Mouse (Mus musculus): ENCODE results near the gene Zfp870. TPM values are rescaled to one million over a fixed set of nuclear protein-coding genes. Genes with fewer than 3 reads are reported as not detected.
"Not testable (repeated sequence)": the region's sequence is repeated elsewhere in the genome, so short reads cannot be mapped to it uniquely, and the experiment has no call there.

The Zfp870 gene
- total RNA-seq, 4 experiments from 2014 or later = 10.1 to 13.6 (median 10.4) TPM

- no peak for DNase-seq (ENCODE audit: low spot score in 2 of 2)
These were observed 19.4 kb downstream of the Zfp870 start for GRCm38 (mm10) chr17:32872091-32872490.

GRCm38 (mm10) chr17:32871483-32871882 is 20.0 kb downstream of the Zfp870 start:
- DNase-seq (ENCODE audit: low spot score in 2 of 2) = no peak

GRCm38 (mm10) chr17:32867266-32867665 is 24.2 kb downstream of the Zfp870 start:
- not testable (repeated sequence) for DNase-seq (ENCODE audit: low spot score in 2 of 2)

- not testable (repeated sequence) for DNase-seq (ENCODE audit: low spot score in 2 of 2)
These were observed 34.7 kb downstream of the Zfp870 start for GRCm38 (mm10) chr17:32856713-32857112.

- DNase-seq (ENCODE audit: low spot score in 2 of 2) = no peak
These were observed 39.9 kb downstream of the Zfp870 start for GRCm38 (mm10) chr17:32851581-32851980.

GRCm38 (mm10) chr17:32841388-32841787 is 50.1 kb downstream of the Zfp870 start:
- no peak for DNase-seq (ENCODE audit: low spot score in 2 of 2)

- DNase-seq (ENCODE audit: low spot score in 2 of 2) = no peak
These were observed 52.2 kb downstream of the Zfp870 start for GRCm38 (mm10) chr17:32839083-32839802.

- no peak for DNase-seq (ENCODE audit: low spot score in 2 of 2)
These were observed 61.0 kb downstream of the Zfp870 start for GRCm38 (mm10) chr17:32830418-32830782.

GRCm38 (mm10) chr17:32829540-32830417 is 61.7 kb downstream of the Zfp870 start, which contains the start of gene Zfp799:
Gene Zfp799, minus strand, starts transcription at chr17:32830261.
- peak; percentile 67 to 79 for DNase-seq (ENCODE audit: low spot score in 2 of 2)

Other genes with a start within 250 kb of the Zfp870 start
- gene Cyp4f40, start 232.7 kb downstream of the Zfp870 start, total RNA-seq (2022) = not detected
- gene Cyp4f15, start 206.0 kb downstream of the Zfp870 start, total RNA-seq (2022) = 10 to 100 TPM; 14.8 to 20.4 (median 18.0) TPM
- 10 to 100 TPM; 65.9 to 94.1 (median 79.6) TPM for gene Zfp871, start 103.4 kb downstream of the Zfp870 start, total RNA-seq (2022)
- 1 to 10 TPM; 3.5 to 6.6 (median 5.3) TPM for gene Zfp811, start 81.7 kb downstream of the Zfp870 start, total RNA-seq (2022)
- 10 to 100 TPM; 25.7 to 30.9 (median 28.5) TPM for gene Zfp799, start 61.4 kb downstream of the Zfp870 start, total RNA-seq (2022)
- gene Cyp4f14, start 25.7 kb upstream of the Zfp870 start, total RNA-seq (2022) = 1 to 10 TPM; 4.5 to 7.7 (median 6.4) TPM
- 10 to 100 TPM; 20.5 to 22.6 (median 22.5) TPM for gene Cyp4f13, start 55.8 kb upstream of the Zfp870 start, total RNA-seq (2022)
- 1 to 10 TPM; 4.8 to 7.0 (median 5.9) TPM for gene Zfp472, start 74.2 kb upstream of the Zfp870 start, total RNA-seq (2022)
- 10 to 100 TPM; 15.0 to 16.7 (median 15.9) TPM for gene Zfp952, start 101.5 kb upstream of the Zfp870 start, total RNA-seq (2022)
- gene Zfp763, start 141.8 kb upstream of the Zfp870 start, total RNA-seq (2022) = 10 to 100 TPM; 18.8 to 22.3 (median 20.7) TPM
- under 1 TPM in 1 of 4 experiments, not detected in 3; 0.08 TPM for gene 4921501E09Rik, start 176.4 kb upstream of the Zfp870 start, total RNA-seq (2022)
- gene Zfp563, start 197.7 kb upstream of the Zfp870 start, total RNA-seq (2022) = 10 to 100 TPM; 18.4 to 22.1 (median 19.7) TPM
- gene Morc2b, start 248.0 kb upstream of the Zfp870 start, total RNA-seq (2022) = 1 to 10 TPM; 3.7 to 4.3 (median 4.0) TPM

All from left cerebral cortex, adult 8-10 months (tissue).